Mouse (Mus musculus): ENCODE results near the gene Bub3.

DNA sequence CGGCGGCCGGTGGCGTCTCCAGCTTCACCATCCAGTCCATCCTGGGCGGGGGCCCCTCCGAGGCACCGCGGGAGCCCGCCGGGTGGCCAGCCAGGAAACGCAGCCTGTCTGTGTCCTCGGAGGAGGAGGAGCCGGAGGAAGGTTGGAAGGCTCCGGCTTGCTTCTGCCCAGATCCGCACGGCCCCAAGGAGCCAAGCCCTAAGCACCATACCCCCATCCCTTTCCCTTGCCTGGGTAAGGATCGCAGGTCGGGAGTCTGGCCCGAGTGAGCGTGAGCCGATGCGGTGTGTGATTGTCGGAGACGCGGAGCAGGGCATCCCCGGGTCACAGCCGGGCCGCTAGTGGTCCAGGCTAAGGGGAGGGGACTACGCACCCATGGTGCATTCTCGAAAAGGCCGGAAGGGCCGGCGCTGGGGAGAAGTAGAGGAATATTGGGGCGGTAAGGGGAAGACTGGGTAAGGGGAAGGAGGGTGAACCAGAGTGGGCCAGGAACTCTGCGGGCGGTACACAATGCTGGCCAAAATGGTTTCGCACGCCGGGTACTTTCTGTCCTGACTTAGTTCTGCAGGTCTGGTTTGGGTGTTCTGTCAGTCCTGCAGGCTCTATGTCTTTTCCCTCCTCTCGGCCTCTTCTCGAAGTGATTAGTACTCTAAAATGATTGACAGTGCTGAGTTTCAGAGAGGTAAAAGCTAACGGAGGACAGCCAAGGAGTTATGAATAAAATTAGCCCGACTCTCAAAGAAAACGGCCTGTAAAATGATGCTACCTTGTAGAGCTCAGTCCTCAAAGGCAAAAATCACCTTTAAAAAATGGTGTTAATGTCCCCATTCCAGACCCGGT, 5.5 kb upstream of the Bub3 start:
- no peak for TF ChIP-seq CTCF (IDR thresholded peaks at IDR 0.05; ENCODE audit: extremely low read depth, insufficient read depth, low read length)
- TF ChIP-seq POLR2A (IDR thresholded peaks at IDR 0.05; ENCODE audit: extremely low read depth, insufficient read depth, low read length) = no peak

Measured in cortical plate, adult 2 months (tissue).